Mouse (Mus musculus) kidney, adult 2 months (tissue): Measurements from ENCODE around the gene Glcci1.

Source experiments
- CTCF ChIP-seq: fragments of 200-500 bp; conservative IDR thresholded peaks from 2 replicates; pipeline ENCODE4 v1.5.1; 2011; ENCODE audit warnings: low read depth, mild to moderate bottlenecking, control low read depth, low read length, moderate library complexity, mixed read lengths; ENCODE audit not compliant: insufficient read depth, insufficient read length
- POLR2A ChIP-seq: fragments of 200-500 bp; IDR thresholded peaks from one replicate; pipeline ENCODE4 v1.6.1; 2011; ENCODE audit warnings: low read depth, low read length, control low read depth

DNA sequence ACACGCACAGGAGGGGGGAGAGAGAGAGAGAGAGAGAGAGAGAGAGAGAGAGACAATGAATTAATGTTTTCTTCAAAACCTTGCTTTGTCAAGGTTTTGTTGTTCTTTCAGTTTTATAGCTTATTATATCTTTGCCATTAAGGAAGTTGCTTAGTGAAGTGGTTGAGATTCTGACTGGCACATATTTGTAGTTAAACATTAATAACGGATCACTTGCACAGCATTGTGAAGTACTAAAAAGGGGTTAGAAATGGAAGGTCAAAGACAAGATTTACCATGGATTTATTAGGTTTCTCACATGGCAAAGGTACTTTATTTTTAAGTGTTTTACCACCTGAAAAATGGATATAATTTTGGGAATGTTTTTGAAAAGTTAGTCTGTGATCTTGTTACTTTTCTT, 51.3 kb downstream of the Glcci1 start:
- TF ChIP-seq CTCF (no peak), POLR2A (no peak)
